Mouse (Mus musculus): ENCODE results near the gene Cdk19. TPM values are rescaled to one million over a fixed set of nuclear protein-coding genes. Genes with fewer than 3 reads are reported as not detected.

Gene Cdk19
- polyA plus RNA-seq, 1 experiment from 2014 or later, result 11.3 TPM

GRCm38 (mm10) chr10:40386126-40386525, 46.8 kb downstream of the Cdk19 start:
- ATAC-seq (replicated peaks; ENCODE audit: insufficient number of reproducible peaks, low FRiP score, low TSS enrichment, low read depth) (no peak), DNase-seq (ENCODE audit: low spot score) (no peak)
- Histone ChIP-seq H3K9me3 (replicated peaks; ENCODE audit: control insufficient read depth, low read length) (no peaks in the 10 kb centered on the region), H3K36me3 (replicated peaks; ENCODE audit: control insufficient read depth, insufficient read depth, low read depth, low read length) (no peaks in the 10 kb centered on the region), H3K4me3 (ENCODE audit: low read depth, low read length) (no peak overlapping the region), H3K27me3 (ENCODE audit: control insufficient read depth, insufficient read depth, low read length) (no peaks in the 10 kb centered on the region), H3K4me2 (ENCODE audit: low read depth, low read length) (no peak overlapping the region), H3K4me1 (ENCODE audit: control insufficient read depth, insufficient read depth, low read length) (no peaks in the 10 kb centered on the region), H3K27ac (replicated peaks; ENCODE audit: low read depth, low read length) (no peak overlapping the region), H3K9ac (replicated peaks; ENCODE audit: low read length) (no peak overlapping the region)
- 92% methylated on average over 4 of the region's 4 CpGs for WGBS

- Histone ChIP-seq H3K27me3 (ENCODE audit: control insufficient read depth, insufficient read depth, low read length) (no peaks in the 10 kb centered on the region), H3K36me3 (replicated peaks; ENCODE audit: control insufficient read depth, insufficient read depth, low read depth, low read length) (no peaks in the 10 kb centered on the region), H3K4me3 (ENCODE audit: low read depth, low read length) (no peak overlapping the region), H3K9me3 (replicated peaks; ENCODE audit: control insufficient read depth, low read length) (no peaks in the 10 kb centered on the region), H3K4me2 (ENCODE audit: low read depth, low read length) (no peak overlapping the region), H3K27ac (replicated peaks; ENCODE audit: low read depth, low read length) (no peak overlapping the region), H3K4me1 (ENCODE audit: control insufficient read depth, insufficient read depth, low read length) (no peaks in the 10 kb centered on the region), H3K9ac (replicated peaks; ENCODE audit: low read length) (no peak overlapping the region)
- no peak for ATAC-seq (replicated peaks; ENCODE audit: insufficient number of reproducible peaks, low FRiP score, low TSS enrichment, low read depth)
- no peak for DNase-seq (ENCODE audit: low spot score)
- WGBS, result 94% methylated on average over 2 of the region's 2 CpGs
Measured at GRCm38 (mm10) chr10:40393447-40394143, 54.2 kb downstream of the Cdk19 start.

- no peak overlapping the region for H3K27ac ChIP-seq (replicated peaks; ENCODE audit: low read depth, low read length)
- no peaks in the 10 kb centered on the region for H3K27me3 ChIP-seq (ENCODE audit: control insufficient read depth, insufficient read depth, low read length)
- no peak for DNase-seq (ENCODE audit: low spot score)
- no peaks in the 10 kb centered on the region for H3K4me1 ChIP-seq (ENCODE audit: control insufficient read depth, insufficient read depth, low read length)
- no peak overlapping the region for H3K4me3 ChIP-seq (ENCODE audit: low read depth, low read length)
- H3K36me3 ChIP-seq (replicated peaks; ENCODE audit: control insufficient read depth, insufficient read depth, low read depth, low read length), result no peaks in the 10 kb centered on the region
- WGBS, result 94% methylated on average over 3 of the region's 3 CpGs
- H3K9me3 ChIP-seq (replicated peaks; ENCODE audit: control insufficient read depth, low read length), result no peaks in the 10 kb centered on the region
- no peak overlapping the region for H3K9ac ChIP-seq (replicated peaks; ENCODE audit: low read length)
- no peak overlapping the region for H3K4me2 ChIP-seq (ENCODE audit: low read depth, low read length)
- ATAC-seq (replicated peaks; ENCODE audit: insufficient number of reproducible peaks, low FRiP score, low TSS enrichment, low read depth), result no peak
Measured at GRCm38 (mm10) chr10:40398842-40399241, 59.5 kb downstream of the Cdk19 start.

- Histone ChIP-seq H3K27ac (replicated peaks; ENCODE audit: low read depth, low read length) (no peak overlapping the region), H3K4me1 (ENCODE audit: control insufficient read depth, insufficient read depth, low read length) (no peaks in the 10 kb centered on the region), H3K4me2 (ENCODE audit: low read depth, low read length) (no peak overlapping the region), H3K9ac (replicated peaks; ENCODE audit: low read length) (no peak overlapping the region), H3K27me3 (ENCODE audit: control insufficient read depth, insufficient read depth, low read length) (no peaks in the 10 kb centered on the region), H3K4me3 (ENCODE audit: low read depth, low read length) (no peak overlapping the region), H3K9me3 (replicated peaks; ENCODE audit: control insufficient read depth, low read length) (no peaks in the 10 kb centered on the region), H3K36me3 (replicated peaks; ENCODE audit: control insufficient read depth, insufficient read depth, low read depth, low read length) (no peaks in the 10 kb centered on the region)
- WGBS, result 82% methylated on average over 2 of the region's 2 CpGs
- DNase-seq (ENCODE audit: low spot score), result no peak
- no peak for ATAC-seq (replicated peaks; ENCODE audit: insufficient number of reproducible peaks, low FRiP score, low TSS enrichment, low read depth)
Measured at GRCm38 (mm10) chr10:40399328-40399727, 60.0 kb downstream of the Cdk19 start.

- no peaks in the 10 kb centered on the region for H3K36me3 ChIP-seq (replicated peaks; ENCODE audit: control insufficient read depth, insufficient read depth, low read depth, low read length)
- no peak overlapping the region for H3K9ac ChIP-seq (replicated peaks; ENCODE audit: low read length)
- no peaks in the 10 kb centered on the region for H3K4me1 ChIP-seq (ENCODE audit: control insufficient read depth, insufficient read depth, low read length)
- H3K9me3 ChIP-seq (replicated peaks; ENCODE audit: control insufficient read depth, low read length), result no peaks in the 10 kb centered on the region
- no peak overlapping the region for H3K27ac ChIP-seq (replicated peaks; ENCODE audit: low read depth, low read length)
- no peak overlapping the region for H3K4me3 ChIP-seq (ENCODE audit: low read depth, low read length)
- WGBS, result 86% methylated on average over 4 of the region's 4 CpGs
- ATAC-seq (replicated peaks; ENCODE audit: insufficient number of reproducible peaks, low FRiP score, low TSS enrichment, low read depth) (no peak), DNase-seq (ENCODE audit: low spot score) (no peak)
- no peak overlapping the region for H3K4me2 ChIP-seq (ENCODE audit: low read depth, low read length)
- H3K27me3 ChIP-seq (ENCODE audit: control insufficient read depth, insufficient read depth, low read length), result no peaks in the 10 kb centered on the region
Measured at GRCm38 (mm10) chr10:40400293-40400692, 60.9 kb downstream of the Cdk19 start.

GRCm38 (mm10) chr10:40406655-40407054, 67.3 kb downstream of the Cdk19 start:
- H3K27me3 ChIP-seq (ENCODE audit: control insufficient read depth, insufficient read depth, low read length), result no peaks in the 10 kb centered on the region
- no peaks in the 10 kb centered on the region for H3K9me3 ChIP-seq (replicated peaks; ENCODE audit: control insufficient read depth, low read length)
- WGBS, result 93% methylated on average over 3 of the region's 3 CpGs
- H3K4me2 ChIP-seq (ENCODE audit: low read depth, low read length), result no peak overlapping the region
- ATAC-seq (replicated peaks; ENCODE audit: insufficient number of reproducible peaks, low FRiP score, low TSS enrichment, low read depth) (no peak), DNase-seq (ENCODE audit: low spot score) (no peak)
- H3K36me3 ChIP-seq (replicated peaks; ENCODE audit: control insufficient read depth, insufficient read depth, low read depth, low read length), result no peaks in the 10 kb centered on the region
- no peaks in the 10 kb centered on the region for H3K4me1 ChIP-seq (ENCODE audit: control insufficient read depth, insufficient read depth, low read length)
- no peak overlapping the region for H3K9ac ChIP-seq (replicated peaks; ENCODE audit: low read length)
- H3K27ac ChIP-seq (replicated peaks; ENCODE audit: low read depth, low read length), result no peak overlapping the region
- no peak overlapping the region for H3K4me3 ChIP-seq (ENCODE audit: low read depth, low read length)

- H3K36me3 ChIP-seq (replicated peaks; ENCODE audit: control insufficient read depth, insufficient read depth, low read depth, low read length), result no peaks in the 10 kb centered on the region
- H3K4me3 ChIP-seq (ENCODE audit: low read depth, low read length), result no peak overlapping the region
- H3K4me2 ChIP-seq (ENCODE audit: low read depth, low read length), result no peak overlapping the region
- H3K9me3 ChIP-seq (replicated peaks; ENCODE audit: control insufficient read depth, low read length), result no peaks in the 10 kb centered on the region
- DNase-seq (ENCODE audit: low spot score), result no peak
- H3K27me3 ChIP-seq (ENCODE audit: control insufficient read depth, insufficient read depth, low read length), result no peaks in the 10 kb centered on the region
- 92% methylated on average over 2 of the region's 2 CpGs for WGBS
- no peak for ATAC-seq (replicated peaks; ENCODE audit: insufficient number of reproducible peaks, low FRiP score, low TSS enrichment, low read depth)
- no peak overlapping the region for H3K9ac ChIP-seq (replicated peaks; ENCODE audit: low read length)
- no peaks in the 10 kb centered on the region for H3K4me1 ChIP-seq (ENCODE audit: control insufficient read depth, insufficient read depth, low read length)
- H3K27ac ChIP-seq (replicated peaks; ENCODE audit: low read depth, low read length), result no peak overlapping the region
Measured at GRCm38 (mm10) chr10:40409336-40409735, 70.0 kb downstream of the Cdk19 start.

- Histone ChIP-seq H3K9me3 (replicated peaks; ENCODE audit: control insufficient read depth, low read length) (no peaks in the 10 kb centered on the region), H3K4me3 (ENCODE audit: low read depth, low read length) (no peak overlapping the region), H3K9ac (replicated peaks; ENCODE audit: low read length) (no peak overlapping the region), H3K4me2 (ENCODE audit: low read depth, low read length) (no peak overlapping the region), H3K27me3 (ENCODE audit: control insufficient read depth, insufficient read depth, low read length) (no peaks in the 10 kb centered on the region), H3K27ac (replicated peaks; ENCODE audit: low read depth, low read length) (no peak overlapping the region), H3K36me3 (replicated peaks; ENCODE audit: control insufficient read depth, insufficient read depth, low read depth, low read length) (no peaks in the 10 kb centered on the region), H3K4me1 (ENCODE audit: control insufficient read depth, insufficient read depth, low read length) (no peaks in the 10 kb centered on the region)
- DNase-seq (ENCODE audit: low spot score), result no peak
- WGBS, result 94% methylated on average over 2 of the region's 2 CpGs
- no peak for ATAC-seq (replicated peaks; ENCODE audit: insufficient number of reproducible peaks, low FRiP score, low TSS enrichment, low read depth)
Measured at GRCm38 (mm10) chr10:40411370-40411769, 72.0 kb downstream of the Cdk19 start.

Measured in embryonic facial prominence, embryonic 11.5 days (tissue).